Mouse (Mus musculus): ENCODE results near the gene Mid1.
"Not testable (repeated sequence)": the region's sequence is repeated elsewhere in the genome, so short reads cannot be mapped to it uniquely, and the experiment has no call there.

Mid1 gene

GRCm38 (mm10) chrX:169971562-169971961, 286.6 kb downstream of the Mid1 start:
- not testable (repeated sequence) for DNase-seq (ENCODE audit: low read depth, low spot score)

GRCm38 (mm10) chrX:169972131-169972530, 287.1 kb downstream of the Mid1 start:
- peak; percentile 10 for DNase-seq (ENCODE audit: low read depth, low spot score)

- peak; percentile 87 for DNase-seq (ENCODE audit: low read depth, low spot score)
Observed at GRCm38 (mm10) chrX:169972791-169973494, 287.9 kb downstream of the Mid1 start.

GRCm38 (mm10) chrX:169973806-169974205, 288.8 kb downstream of the Mid1 start:
- DNase-seq (ENCODE audit: low read depth, low spot score), result peak; percentile 50

GRCm38 (mm10) chrX:169974456-169974855, 289.5 kb downstream of the Mid1 start:
- peak; percentile 13 for DNase-seq (ENCODE audit: low read depth, low spot score)

GRCm38 (mm10) chrX:169974974-169975373, 290.0 kb downstream of the Mid1 start:
- peak; percentile 40 for DNase-seq (ENCODE audit: low read depth, low spot score)

- DNase-seq (ENCODE audit: low read depth, low spot score), result peak; percentile 76
Observed at GRCm38 (mm10) chrX:169975681-169976131, 290.7 kb downstream of the Mid1 start.

GRCm38 (mm10) chrX:169976340-169976739, 291.3 kb downstream of the Mid1 start:
- DNase-seq (ENCODE audit: low read depth, low spot score), result not testable (repeated sequence)

GRCm38 (mm10) chrX:169977856-169978435, 292.9 kb downstream of the Mid1 start:
- DNase-seq (ENCODE audit: low read depth, low spot score), result peak; percentile 6

- DNase-seq (ENCODE audit: low read depth, low spot score), result peak; percentile 72
Observed at GRCm38 (mm10) chrX:169978436-169979381, 293.7 kb downstream of the Mid1 start.

GRCm38 (mm10) chrX:169979461-169980202, 294.6 kb downstream of the Mid1 start:
- peak; percentile 60 for DNase-seq (ENCODE audit: low read depth, low spot score)

GRCm38 (mm10) chrX:169980203-169980556, 295.2 kb downstream of the Mid1 start:
- DNase-seq (ENCODE audit: low read depth, low spot score), result not testable (repeated sequence)

GRCm38 (mm10) chrX:169980809-169981289, 295.9 kb downstream of the Mid1 start:
- DNase-seq (ENCODE audit: low read depth, low spot score), result no peak

GRCm38 (mm10) chrX:169981761-169982181, 296.8 kb downstream of the Mid1 start:
- peak; percentile 5 for DNase-seq (ENCODE audit: low read depth, low spot score)

- DNase-seq (ENCODE audit: low read depth, low spot score), result peak; percentile 2
Observed at GRCm38 (mm10) chrX:169982606-169983400, 297.8 kb downstream of the Mid1 start.

- not testable (repeated sequence) for DNase-seq (ENCODE audit: low read depth, low spot score)
Observed at GRCm38 (mm10) chrX:169983401-169984165, 298.6 kb downstream of the Mid1 start.

GRCm38 (mm10) chrX:169984331-169984730, 299.3 kb downstream of the Mid1 start:
- DNase-seq (ENCODE audit: low read depth, low spot score), result not testable (repeated sequence)

GRCm38 (mm10) chrX:169984853-169985252, 299.9 kb downstream of the Mid1 start:
- DNase-seq (ENCODE audit: low read depth, low spot score), result peak; percentile 5

- peak; percentile 10 for DNase-seq (ENCODE audit: low read depth, low spot score)
Observed at GRCm38 (mm10) chrX:169985796-169986195, 300.8 kb downstream of the Mid1 start.

Data from A20 (cell line).